Mouse (Mus musculus) left cerebral cortex, postnatal 14 days (tissue): ENCODE results near the gene Exoc6. TPM values are rescaled to one million over a fixed set of nuclear protein-coding genes. Genes with fewer than 3 reads are reported as not detected.
"Not testable (repeated sequence)": the region's sequence is repeated elsewhere in the genome, so short reads cannot be mapped to it uniquely, and the experiment has no call there.

ENCODE experiments used
- DNase-seq, 2 experiments: peaks; one replicate each; pipeline ENCODE4 v3.0.0; 2021 to 2022; ENCODE audit warnings: low spot score in 2 of 2, mixed read lengths in 1 of 2
- intact Hi-C: fragments of 180-260 bp; cut with DNase I; formaldehyde crosslinking; loops from one replicate; pipeline ENCODE4 v1.15.1; 2025
- total RNA-seq, 2 experiments: library from RNA; stranded (reverse); gene quantifications; 2 replicates each; pipeline ENCODE4 v1.2.3; 2021

Gene Exoc6
- total RNA-seq, 2 experiments from 2014 or later = 44.8 to 48.8 TPM

DNA sequence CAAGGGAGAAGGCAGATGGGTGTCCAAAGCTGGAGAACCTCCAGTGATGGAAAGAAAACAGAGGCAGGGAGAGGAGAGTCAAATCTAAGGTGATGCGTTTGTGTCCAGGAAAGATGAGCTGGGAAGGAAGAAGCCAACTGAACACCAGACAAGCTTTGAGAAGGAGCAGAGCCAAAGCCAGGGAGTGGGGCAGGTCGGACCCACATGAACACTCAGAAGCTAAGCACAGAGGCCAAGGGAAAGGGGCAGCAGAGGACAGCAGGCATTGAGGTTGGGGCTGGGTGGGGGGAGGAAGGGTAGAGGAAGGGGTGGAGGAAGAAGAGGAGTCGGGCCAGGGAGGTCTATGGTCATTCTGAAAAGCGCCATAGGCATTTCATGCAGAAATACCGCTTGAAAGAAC, 17.0 kb upstream of the Exoc6 start:
- DNase-seq = no peak
- intact Hi-C loops = no loop called here

DNA sequence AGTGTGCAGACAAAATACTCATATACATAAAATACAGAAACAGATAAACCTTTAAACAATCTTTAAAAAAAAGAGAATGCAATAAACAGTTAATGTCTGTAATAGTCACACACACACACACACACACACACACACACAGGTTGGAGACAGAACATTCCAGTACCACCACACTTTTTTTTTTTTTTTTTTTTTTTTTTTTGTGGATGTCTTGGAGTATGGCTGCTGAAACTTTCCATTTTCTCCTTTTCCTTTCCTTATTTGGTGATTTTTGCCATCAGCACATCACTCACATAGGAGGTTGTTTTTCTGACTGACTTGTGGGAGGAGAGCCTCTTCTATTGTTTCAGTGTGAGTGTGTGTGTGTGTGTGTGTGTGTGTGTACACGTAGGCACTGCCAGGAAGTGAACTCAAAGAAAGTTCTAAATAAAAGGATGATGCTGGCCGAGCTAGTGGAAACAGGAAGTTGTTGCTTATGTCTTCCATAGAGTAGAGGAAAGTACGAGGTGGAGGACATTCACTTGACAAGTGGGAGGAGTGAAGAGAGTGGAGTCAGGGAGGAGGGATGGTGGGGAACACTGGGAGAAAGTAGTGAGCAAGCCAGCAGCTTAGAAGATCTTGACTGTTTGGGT, 15.4 kb upstream of the Exoc6 start:
- intact Hi-C loops = no loop called here
- DNase-seq = no peak

DNA sequence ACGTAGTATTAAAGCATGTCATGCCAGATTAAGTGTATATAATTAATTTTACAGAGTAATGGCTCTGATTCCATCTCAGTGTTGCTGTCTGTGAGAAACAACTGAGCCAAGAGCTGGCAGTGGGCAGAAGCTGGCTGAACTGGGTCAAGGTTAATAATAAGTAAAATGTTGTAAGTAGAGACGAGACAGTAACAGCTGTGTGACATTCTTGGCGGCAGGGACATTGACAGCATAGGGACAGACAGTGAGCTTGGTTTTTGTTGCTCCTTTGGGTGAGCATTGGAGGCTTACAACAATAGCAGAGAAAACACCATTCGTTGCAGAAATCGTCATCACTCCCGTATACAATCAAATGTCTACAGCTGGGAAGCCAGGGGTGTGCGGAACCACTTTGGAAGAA, 13.8 kb upstream of the Exoc6 start:
- intact Hi-C loops = no loop called here
- DNase-seq = no peak

DNA sequence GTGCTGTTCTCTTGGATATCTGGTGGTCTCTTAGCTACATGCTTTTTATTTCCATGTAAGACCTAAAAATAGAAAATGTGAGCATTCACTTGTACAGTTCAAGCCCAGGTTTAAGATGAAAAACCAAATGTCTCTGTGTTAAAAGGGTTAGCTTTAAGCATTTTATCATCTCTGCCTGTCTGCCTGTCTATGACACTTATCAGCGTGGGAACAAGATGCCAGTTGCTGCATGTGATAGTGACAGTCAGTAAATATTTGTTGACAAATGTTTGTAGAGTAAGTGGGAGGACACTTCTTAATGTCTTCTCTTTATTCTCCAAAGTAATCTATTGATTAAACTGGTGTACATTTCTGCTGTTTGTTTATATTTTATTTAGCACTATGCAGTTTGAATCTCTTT, 12.5 kb upstream of the Exoc6 start:
- DNase-seq = no peak
- intact Hi-C loops = no loop called here

DNA sequence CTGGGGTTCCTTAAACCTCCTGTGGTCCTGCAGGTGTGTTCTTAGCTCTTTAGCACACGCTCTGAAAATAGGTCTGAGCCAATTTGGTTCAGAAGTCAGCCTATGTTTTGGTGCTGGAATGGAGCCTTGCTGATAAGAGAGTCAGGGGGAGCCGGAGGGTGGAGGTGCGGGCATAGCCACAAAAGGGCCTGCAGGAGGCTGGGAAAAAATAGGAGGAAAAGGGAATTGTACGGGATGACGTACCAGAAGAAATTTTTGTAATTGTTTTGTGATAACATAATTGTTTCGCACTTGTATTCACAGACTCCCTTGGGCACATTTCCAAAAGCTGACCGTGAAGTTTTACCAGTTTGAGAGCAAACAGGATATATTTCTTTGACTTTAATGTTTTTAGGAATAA, 10.0 kb upstream of the Exoc6 start:
- intact Hi-C loops = no loop called here
- no peak for DNase-seq

DNA sequence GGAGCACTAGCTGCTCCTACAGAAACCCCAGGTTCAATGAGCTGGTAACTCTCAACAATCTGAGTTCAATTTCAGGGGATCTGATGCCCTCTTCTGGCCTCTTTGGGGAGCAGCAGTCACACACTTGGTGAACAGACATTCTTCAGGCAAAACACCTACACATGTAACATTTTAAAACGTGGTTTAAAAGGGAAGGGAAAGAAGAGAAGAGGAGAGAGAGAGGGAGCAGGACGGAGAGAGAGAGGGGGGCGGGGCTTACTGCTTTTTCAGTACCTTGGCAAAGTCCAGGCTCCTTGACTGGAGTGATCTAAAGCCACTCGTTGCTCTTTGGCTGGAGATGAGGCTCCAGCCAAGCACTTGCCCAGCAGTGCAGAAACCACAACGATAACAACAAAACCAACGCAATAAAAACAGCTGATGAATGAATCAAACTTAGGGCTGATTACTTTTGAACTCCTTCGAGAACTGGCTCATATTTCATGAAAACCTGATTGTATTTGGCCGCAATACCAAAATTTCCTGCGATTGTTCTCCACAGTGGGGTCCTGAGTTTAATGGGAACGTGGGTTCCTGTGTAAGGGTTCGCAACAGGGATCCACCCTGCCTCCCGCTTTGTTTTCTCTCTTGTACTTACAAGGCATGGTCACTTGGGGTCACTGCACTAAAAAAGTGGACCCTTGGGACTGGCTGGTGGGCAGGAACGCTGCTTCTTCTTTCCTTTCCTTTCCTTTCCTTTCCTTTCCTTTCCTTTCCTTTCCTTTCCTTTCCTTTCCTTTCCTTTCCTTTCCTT, 6.5 kb upstream of the Exoc6 start:
- intact Hi-C loops = no loop called here
- DNase-seq = peak in 1 of 2 experiments; percentile 27

DNA sequence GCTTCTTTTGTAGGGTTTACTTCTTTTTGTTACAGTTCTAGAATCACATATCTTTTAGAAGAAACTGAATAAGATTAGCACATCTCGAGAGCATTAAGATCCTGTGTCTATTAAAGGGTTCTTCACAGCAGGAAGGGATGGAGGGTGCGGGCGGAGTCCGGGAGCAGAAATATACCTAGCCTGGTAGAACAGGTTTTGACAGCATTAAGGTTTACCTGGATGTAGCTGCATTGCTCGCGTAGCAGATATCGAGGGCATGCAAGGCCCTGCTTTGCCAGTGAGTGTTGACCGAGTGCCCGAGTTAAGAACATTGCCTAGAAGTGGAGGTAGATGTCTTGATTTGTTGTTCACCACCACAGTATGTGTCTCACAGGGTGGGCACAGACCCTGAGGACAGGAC, 5.7 kb upstream of the Exoc6 start:
- intact Hi-C loops = no loop called here
- no peak for DNase-seq

DNA sequence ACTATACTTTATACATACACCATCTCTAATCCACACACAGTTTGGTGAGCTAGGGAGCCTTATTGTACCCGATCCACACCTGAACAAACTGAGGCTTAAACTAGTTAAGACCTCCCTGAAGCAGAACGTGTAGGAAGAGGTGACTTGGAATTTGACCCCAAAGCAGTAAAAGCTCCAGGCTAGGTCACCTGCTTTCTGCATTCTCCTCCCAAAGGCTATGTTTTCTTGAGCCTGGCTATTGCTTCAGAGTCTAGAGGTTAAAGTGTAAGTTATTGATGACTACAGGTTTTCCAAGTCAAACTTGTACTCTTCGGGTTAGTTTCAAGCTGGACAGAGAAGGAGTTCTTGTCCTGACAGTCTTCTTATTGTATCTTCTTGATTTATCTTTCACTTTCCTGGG, 5.0 kb upstream of the Exoc6 start:
- no peak for DNase-seq
- intact Hi-C loops = no loop called here

DNA sequence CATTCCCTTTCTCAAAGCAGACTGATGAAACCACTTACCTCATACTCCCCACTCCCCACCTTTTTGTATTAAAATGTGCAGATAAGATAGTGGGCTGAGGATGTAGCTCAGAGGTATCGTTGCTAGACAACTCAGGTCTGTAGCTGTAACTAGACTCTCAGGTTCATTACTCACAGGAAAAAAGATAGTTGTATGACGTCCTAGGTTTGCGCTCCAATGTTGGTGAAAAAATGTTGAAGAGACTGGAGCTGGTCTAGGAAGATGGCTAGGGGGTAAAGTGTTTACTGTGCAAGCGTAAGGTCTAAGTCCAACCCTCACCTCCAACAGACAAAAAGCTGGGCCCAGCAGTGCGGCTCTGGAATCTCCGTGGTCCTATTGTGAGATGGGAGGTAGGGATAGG, 4.5 kb upstream of the Exoc6 start:
- no peak for DNase-seq
- intact Hi-C loops = no loop called here

DNA sequence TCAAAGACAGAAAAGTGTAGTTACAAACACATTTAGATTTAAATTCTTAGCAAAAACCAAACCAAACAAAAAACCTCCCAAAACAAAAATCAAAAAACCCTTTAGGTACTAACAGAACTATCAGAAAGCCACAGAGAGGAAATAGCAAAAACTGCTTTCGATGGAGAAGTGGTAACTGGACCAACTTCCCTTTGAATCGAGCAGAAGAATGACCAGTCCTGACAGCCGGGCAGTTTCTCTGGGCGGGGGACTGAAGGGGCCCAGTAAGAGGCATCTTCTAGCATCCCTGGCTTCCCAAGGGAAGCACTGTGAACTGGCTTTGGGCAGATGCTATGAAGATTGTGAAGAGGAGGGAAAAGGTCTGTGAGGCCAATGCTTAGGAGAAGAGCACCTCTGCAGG, 3.4 kb upstream of the Exoc6 start:
- intact Hi-C loops = no loop called here
- no peak for DNase-seq

DNA sequence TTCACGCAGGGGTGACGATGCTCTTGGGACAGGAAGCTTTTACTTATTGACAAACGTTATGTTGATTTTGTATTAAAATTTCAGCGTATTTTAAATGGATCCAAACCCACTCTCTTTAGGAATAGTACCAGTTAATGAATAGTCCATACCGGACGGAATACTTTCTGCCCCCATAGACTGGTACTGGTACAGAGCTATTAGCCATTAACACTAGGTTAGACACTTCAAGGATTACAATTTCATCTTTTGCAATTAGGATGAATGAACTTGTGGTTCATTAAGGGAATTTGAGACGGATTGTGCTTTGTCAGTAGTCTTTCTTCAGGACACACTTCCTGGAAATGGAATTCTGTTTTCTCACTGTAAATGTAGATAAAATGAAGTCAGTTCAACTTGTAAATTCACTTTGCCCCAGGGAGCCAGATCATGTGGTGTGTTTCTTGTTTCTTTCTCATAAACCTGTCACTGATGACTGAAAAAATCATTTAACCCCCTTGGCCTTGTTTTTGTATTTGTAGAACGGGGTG, 885 bp downstream of the Exoc6 start:
- no peak for DNase-seq
- intact Hi-C loops = no loop called here

DNA sequence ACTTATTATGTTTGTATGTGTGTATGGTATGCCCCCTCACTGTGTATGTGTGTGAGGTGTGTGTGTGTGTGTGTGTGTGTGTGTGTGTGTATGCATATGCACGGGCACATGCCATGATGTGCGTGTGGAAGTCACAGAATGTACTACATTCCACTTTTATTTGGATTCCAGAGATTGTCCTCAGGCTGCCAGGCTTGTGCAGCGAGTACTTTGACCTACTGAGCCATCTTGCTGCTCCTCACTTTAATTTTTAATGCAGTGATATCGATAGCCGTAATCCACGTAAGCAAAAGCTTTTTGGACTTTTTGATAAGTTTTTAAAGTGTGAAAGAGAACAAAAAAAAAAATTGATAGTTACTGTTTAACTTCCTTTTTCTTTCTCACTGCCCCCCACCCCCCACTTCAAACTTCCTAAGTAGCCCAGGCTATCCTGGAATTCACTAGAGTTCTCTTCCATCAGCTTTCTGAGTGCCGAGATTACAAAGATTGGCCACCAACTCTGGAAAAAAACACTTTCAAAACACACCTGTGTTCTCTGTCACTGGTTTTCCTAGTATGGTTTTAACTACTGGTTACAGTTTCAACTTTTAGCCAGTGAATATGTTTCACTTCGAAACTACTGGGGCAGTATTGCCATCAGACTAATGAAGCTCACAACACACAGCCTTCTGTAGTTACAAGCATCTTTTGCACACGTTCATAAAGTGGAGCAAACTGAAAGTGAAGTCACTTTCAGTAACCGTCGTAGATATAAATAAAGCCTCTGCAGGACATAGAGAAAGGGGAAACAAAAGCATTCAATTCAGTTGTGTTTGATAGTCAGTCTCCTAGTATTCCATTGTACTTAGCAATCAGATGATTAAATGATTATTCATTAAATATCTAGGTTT, 3.4 kb downstream of the Exoc6 start:
- DNase-seq = no peak
- intact Hi-C loops = no loop called here

DNA sequence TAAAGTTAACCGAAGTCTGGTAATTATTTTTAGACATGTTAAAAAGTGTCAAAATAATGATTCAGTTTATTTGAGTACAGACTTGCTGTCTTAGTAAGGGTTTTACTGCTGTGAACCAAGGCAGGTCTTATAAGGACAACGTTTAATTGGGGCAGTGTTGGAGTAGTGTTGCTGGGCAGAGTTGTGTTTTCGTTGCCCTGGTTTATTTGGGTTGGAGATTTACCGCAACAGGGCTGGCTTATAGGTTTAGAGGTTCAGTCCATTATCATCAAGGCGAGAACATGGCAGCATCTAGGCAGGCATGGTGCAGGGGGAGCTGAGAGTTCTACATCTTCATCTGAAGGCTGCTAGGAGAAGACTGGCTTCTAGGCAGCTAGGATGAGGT, 4.0 kb downstream of the Exoc6 start:
- DNase-seq, intact Hi-C loops: not testable (repeated sequence)

DNA sequence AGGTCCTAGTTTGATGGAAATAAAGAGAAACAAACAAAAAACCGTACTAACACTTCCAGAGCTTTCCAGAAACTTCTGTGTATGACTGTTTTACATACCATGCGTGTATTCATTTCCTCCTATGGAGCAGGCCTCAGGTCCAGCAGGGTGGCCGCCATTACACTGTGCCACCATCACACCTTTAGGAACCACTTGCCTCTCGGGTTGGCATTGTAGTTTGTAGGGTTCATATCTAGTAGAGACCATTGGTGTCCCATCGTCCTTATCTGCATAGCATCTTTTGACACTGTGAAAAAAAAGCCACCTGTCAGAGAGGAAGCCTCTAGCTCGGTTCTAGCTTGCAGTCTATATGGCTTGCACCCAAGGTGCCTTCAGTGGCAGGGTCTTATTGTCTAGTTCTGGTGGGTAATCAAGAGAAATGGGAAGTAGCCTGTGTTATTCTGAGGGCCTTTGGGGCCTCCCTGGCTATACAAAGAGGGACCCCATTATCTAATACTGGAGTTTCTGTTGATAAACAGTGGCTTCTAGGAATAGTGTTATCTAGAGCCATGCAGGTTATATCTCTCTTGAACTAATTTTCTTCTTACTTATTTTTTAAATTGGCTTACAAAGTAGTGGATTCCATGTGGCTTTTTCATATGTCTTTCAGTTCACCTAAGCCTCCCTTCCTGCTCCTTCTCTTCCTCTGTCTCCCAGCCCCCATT, 5.8 kb downstream of the Exoc6 start:
- intact Hi-C loops = no loop called here
- no peak for DNase-seq

DNA sequence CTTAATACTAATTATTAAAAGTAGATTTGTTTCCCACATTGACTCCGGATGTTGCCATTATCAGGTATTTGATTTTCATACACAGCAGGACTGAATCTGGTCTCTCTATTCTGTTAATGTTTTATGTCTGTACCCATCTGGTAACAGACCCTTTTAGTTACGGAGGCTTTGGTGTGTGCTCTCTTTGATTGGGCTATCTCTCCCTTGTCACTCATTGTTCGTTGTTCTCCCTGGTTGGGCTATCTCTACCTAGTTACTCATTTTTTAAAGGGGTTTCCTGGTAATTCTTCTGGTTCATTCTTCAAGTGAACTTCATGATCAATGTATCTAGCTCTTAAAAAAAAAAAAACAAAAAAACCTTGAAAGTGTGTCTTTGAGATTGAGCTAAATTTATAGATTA, 7.7 kb downstream of the Exoc6 start:
- DNase-seq = no peak
- intact Hi-C loops = no loop called here

DNA sequence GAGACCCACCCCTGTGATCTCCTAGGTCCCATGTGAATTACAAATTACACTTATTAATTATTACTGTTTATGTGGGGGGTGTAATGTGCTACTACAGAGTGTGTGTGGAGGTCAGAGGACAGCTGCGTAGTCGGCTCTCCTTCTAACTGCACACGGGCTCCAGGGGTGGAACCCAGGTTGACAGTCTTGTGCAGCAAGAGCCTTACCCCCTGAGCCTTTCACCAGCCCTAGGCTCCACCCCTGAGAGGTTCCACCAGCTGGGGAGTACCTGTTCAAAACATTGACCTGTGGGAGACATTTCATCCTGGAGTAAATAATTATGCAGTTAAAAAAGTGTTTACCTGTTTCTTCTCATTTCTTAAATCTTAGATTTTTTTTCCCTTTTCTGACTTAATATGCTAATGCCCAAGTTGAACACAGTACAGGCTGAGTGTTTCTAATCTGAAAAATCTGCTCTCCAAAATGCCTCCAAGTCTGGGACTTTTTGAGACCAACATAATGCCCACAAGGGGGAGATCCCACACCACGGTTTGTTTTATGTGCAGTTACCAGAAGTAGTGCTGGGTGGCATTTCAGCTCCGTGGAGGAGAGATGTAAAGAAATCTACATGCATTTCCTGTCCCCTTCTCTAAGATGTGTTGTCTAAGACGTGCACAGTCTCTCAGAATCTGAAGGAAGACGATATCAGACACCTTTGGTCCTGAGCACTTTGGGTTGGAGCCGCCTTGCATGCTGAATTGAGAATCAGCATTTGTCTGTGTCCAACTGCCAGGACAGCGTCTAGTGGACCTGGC, 9.3 kb downstream of the Exoc6 start:
- intact Hi-C loops = loop anchor here (10.0 kb wide), 1 partner anchor 375 kb away; no protein-coding TSS in a partner anchor
- peak; percentile 34 to 51 for DNase-seq

DNA sequence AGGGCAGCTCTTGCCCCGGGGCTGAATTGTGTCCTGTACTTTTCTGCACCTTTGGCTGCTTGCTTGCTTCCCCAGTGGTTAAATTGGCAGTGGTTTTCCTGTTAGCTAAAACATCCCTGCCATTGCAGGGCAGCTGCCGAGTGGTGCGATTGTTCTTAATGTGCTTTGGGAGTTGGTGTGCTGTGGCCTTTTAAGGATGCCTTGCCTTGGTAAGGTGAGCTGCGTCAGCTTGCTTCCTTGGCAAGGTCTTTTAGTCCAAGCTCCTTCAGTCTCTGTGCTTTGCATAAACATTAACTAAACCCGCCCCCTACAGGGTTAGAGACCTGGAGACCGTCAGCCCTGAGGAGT, 9.8 kb downstream of the Exoc6 start:
- DNase-seq = no peak
- intact Hi-C loops = loop anchor here (10.0 kb wide), 1 partner anchor 375 kb away; no protein-coding TSS in a partner anchor

DNA sequence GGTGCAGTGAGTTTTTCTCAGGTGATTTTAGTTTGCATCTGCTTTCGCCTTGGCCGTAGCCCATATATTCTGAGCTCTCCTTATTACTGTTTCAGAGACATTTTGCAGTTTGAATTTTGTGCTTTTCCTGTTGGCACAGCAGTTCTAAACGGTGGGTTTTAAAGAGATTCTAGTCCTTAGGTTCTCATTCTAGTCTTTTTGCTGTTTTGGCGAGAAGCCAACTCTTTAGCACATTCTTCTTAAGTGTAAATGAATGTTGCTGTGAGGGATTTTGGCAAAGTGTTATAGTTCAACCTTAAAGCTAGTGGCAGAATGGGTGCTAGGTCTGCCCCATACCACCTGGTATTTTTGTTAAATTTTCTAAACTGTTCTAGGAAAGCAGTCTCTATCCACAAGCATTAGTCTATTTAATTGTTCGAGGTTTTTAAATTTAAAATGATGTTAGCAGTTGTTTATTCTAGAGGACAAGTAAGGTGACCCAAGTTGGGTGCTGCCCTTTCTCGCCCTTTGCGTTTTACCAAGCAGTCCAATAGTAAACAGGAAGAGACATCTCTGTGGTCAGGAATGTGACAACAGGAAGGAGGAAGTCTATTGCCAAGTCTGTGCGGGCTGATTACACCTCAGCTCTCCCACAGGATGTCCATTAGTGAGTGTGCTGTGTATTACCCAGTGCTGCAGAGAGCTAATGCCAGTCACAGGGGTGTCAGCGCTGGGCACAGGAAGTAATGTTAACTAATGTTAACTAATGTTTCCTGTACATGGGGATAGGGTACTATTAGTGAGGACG, 11.1 kb downstream of the Exoc6 start:
- intact Hi-C loops = loop anchor here (10.0 kb wide), 1 partner anchor 374 kb away; no protein-coding TSS in a partner anchor
- no peak for DNase-seq
